Mouse (Mus musculus) kidney, adult 9 months (tissue): ENCODE results near the gene Arl2bp.

Experiments used
- DNase-seq: peaks from one replicate; pipeline ENCODE4 v3.0.0; 2022

Gene Arl2bp

DNA sequence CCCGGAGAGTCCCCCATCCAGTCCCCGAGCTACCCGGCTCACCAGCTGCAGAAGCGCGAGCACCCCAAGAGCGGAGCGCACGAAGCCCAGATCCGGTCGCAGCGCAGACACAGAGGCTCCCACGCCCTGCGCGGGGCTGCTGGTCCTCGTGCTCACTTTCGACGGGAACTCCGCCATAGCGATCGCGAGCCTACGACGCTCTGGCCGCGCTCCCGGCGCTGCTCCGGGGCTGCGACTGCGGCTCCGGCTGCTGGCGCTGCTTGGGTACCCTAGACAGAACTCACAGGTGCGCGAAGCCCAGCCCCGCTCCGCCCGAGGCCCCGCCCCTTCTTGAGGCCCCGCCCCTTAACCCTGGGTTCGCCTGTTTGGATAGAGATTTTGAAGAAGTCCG is 29.6 kb downstream of the Arl2bp start, which contains the start of gene Pllp:
TSS of gene Pllp (minus strand) at position 285 of the 391 bp plus-strand sequence.
- peak; percentile 63 for DNase-seq

DNA sequence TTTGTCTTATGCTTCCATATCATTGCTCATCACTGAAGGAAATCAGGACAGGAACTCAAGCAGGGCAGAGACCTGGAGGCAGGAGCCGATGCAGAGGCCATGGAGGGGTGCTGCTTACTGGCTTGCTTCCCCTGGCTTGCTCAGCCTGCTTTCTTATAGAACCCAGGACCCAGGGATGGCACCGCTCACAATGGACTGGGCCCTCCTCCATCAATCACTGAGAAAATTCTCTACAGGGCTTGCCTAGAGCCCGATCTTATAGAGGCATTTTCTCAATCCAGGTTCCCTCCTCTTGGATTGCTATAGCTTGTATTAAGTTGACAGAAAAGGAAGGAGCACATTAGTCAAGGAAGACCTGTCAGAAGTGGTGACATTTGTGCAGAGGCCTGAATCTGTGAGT is 30.2 kb downstream of the Arl2bp start:
- DNase-seq = no peak

DNA sequence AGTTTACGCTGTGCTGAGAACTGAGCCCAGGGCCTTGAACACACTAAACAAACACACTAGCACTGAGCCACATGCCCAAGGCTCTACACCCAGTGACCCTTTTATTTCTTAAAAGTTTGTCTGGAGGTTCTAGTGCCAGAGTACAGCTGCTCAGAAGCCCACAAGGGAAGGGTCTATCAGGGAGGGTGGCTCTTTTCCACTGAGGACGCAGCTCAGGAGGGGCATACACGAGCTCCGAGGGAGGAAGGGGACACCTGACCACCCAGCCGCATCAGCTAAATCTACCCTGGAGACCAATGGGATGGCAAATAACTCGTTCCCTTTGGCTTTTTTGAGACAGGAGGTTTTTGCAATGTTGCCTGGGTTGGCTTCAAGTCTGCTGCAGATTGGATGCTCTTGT is 31.6 kb downstream of the Arl2bp start:
- DNase-seq = no peak

DNA sequence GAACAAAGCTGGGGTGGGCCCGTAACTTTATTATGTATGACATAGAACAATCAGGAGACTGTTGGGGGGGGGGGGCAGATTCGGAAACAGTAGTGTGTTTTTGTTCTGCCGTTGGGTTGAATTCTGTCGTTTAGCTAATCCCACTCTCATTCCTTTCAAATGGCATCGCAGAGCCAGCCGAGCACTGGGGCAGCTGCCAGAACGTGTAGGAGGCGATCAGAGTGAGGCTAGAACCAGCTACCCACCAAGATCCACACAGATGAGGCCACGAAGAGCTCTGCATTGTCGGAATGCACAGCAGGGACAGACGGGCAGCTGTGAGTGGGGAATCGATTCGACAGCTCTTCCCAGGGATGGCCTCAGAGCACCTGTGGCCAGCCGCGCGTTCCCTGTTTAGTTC is 33.0 kb downstream of the Arl2bp start:
- DNase-seq = no peak

DNA sequence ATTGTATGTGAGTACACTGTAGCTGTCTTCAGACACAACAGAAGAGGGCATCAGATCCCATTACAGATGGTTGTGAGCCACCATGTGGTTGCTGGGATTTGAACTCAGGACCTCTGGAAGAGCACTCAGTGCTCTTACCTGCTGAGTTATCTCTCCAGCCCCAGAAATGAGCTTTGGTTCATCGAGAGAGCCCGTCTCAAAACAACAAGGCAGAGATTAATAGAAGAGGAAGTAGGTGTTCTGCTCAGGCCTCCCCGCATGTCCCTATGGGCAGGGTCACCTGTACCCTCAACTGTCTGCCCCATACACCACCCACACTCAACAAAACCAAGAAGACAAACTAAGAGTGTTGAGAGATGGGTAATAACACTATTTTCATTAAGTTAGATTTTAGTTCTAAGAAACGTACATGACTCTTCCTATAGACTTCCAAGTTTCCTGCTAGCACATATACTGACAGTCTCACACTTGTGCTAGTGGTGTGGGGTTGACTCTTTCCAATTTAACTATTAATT is 34.1 kb downstream of the Arl2bp start:
- no peak for DNase-seq

DNA sequence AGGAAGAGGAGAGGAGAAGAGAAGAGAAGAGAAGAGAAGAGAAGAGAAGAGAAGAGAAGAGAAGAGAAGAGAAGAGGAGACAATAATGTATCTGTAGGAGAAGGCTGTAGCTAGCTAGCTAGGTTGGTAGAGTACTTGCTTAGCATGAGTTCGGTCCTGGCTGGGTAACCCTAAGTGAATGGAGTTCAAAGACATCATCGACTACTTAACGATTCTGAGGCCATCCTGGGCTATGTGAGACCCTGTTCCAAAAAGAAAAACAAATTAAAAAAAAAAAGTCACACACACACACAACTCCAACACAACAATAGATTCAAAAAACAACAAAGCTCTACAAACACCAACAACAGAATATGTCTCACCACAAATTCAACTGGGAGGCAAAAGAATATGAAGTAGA is 35.8 kb downstream of the Arl2bp start:
- no peak for DNase-seq

DNA sequence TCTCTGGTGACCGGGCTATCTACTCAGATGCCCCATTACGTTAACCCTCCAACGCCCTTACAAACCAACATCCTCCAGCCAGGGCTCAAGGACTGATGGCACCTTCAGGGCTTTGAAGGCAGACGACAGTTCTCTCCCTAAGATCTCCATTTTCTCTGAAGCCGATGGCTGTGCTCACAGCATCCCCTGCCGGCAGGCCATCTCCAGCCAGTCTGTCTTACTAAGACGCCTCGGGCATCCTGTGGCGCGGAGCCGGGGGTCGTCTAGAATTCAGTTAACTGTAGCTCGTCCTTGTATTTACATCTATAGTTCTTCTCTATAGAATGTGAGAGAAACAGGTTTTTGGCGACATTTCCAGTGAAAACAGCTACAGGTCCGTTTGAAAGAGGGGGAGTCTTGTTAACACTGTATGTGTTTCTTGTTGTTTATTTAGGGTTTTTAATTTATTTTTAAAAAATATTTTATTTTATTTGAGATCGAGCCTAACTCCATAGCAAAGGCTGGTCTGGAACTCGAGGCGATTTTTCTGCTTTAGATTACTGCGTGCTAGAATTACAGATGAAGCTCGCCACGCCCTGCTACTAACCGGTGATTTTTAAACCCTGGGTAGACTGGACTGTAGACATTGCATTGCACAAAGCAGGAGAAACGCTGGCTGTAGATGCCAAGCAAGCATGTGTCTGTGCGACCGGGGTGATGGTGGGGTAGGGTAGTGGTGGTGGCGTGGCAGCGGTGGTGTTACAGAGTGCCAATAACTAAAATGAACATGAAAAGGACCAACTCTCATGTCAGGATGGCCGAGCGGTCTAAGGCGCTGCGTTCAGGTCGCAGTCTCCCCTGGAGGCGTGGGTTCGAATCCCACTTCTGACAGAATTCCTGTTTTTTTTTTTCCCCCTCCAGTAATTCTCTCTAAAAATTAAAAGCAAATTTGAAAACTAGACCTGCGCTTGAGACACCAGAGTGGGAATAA is 36.7 kb downstream of the Arl2bp start:
- peak; percentile 89 for DNase-seq

DNA sequence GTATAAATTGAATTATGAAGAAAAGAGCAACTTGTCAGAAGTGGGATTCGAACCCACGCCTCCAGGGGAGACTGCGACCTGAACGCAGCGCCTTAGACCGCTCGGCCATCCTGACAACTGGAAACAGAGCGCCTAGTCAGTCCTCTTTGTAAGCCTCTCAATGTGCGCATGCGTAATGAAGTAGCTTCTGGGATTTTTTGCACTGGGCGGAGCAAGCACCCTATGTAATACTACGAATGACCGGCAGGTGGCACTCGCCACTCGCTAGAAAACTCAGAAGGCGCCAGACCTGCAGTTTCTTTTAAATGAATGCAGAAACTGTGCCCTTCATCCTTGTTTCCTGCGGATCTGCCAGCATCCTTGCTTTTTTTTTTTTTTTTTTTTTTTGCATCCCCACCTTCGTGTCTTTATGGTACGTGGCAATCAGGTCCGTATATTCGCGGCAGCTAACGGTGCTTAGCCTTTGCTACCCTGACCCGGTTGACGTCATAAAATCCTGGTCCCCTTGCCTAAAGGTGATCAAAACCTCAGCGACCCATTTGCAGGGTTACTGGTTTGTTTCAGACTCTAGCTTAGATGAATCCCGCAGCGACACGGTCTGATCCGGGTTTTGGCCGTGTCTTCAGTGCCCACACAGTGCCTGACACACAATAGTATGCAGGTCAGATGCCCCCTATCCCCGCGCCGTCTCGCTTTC is 37.7 kb downstream of the Arl2bp start:
- peak; percentile 98 for DNase-seq

DNA sequence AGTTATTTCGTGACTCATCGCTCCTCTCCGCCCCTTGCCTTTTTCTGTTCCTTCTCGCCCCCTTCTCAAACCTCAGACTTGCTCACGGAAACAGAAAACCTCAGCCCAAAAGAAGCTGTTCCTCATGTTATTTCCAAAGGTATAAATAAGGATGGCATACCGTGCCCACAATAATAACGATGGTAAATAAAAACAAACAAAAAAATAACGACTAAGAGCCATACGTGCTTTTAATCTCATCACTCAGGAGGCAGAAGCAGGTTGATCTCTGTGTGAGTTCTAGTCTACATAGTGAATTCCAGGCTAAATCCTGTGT is 38.2 kb downstream of the Arl2bp start:
- DNase-seq = no peak

DNA sequence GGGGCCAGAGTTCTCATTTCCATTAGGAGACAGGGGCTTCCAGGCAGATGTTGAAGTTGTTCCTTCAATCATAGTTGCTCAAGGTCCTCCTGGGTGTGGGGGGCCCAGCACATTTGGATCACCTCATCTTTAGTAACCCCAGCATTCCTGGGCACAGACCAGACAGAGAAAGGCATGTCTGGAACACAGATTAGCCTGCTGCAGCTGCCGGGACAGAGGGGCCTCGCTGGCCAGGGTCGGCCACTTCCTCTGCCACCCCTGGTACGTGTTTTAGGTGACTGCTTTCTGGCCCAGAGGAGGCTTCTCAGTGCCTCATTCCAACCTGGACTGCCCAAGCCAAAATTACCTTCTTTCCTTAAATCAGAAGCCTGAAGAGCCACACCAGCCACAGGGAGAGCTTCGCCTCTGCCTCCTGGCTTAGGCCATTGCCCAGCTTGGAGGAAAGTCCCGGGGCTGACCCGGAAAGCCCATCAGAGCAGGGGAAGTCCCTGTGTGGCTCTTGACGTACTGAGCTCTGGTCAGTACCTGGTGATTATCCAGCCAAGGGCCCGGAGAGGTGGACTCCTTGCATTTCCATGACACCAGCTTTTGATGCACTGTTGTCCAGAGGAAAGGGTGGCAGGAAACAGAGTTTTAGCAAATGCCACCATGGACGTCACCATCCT is 39.3 kb downstream of the Arl2bp start:
- no peak for DNase-seq

DNA sequence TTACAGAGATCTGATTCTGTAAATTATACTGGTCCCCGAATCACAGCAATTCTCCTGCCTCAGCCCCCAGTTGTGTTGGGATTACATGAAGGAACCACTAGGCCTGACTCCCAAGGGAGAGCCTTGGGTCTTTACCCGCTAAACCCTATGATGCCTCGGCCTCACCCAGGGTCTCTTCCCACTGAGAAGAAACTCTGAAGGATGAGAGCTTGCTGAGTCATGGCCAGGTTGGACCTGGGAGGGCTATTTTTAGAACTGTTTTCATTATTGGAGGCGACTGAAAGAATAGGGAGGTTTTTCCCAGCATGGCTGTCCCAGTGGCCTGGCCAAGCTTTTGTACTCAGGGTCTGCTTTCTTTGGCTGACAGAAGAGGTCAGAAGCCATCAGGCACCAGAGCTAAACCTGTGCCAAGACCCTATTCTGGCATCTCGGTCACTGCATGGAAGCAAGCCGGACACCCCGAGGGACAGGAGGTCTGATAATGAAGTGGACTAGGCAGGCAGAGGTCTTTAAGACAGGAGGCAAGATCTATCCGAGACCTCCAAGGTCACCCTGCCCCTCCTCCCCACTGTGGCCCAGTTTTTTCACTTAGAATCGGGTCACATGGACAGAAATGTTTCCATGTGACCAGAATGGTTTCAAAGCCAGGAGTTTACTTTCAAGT is 40.5 kb downstream of the Arl2bp start:
- peak; percentile 62 for DNase-seq

DNA sequence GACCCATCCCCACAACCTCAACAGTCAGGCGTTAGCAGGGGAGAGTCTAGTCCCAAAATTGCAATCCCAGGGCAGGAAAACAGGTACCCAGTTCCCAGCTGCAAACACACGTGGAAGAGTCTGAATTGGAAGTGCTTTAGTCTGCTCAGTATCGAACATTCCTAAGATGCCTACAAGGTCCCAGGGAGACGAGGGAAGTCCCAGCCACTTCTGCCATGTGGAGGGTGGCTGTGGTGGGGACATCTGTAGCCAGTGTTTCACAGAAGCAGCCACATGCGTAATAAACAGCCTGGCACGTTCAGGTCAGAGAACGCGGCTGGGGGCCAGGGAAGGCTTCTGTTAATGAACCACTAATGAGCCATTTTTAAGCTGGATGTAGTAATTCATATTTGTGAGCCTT is 43.9 kb downstream of the Arl2bp start:
- no peak for DNase-seq

DNA sequence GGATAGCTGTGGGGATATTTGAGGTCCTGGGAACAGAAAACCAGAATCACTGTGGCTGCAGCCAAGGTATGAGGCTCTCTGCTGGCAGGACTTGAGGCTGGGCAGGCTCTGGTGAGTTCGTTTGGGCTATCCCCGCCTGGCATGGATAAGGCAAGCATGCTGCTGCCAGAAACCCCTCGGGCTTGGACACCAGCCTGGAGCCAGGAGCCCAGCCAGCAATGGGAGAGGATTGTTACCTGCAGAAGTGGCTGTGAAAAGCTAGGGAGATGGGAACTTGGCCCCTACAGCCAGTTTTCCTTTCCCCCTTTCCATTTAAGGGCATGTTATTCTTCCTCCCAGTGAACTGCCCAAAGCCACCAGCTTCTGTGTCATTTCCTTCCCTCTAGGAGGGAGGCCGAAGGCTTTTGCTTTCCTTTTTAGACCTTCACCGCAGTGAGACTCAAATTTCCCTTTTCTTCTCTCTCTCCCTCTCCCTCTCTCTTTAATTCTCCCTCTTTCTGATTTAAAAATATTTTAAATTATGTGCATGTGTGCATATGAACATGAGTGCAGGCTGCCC is 44.8 kb downstream of the Arl2bp start:
- peak; percentile 55 for DNase-seq

DNA sequence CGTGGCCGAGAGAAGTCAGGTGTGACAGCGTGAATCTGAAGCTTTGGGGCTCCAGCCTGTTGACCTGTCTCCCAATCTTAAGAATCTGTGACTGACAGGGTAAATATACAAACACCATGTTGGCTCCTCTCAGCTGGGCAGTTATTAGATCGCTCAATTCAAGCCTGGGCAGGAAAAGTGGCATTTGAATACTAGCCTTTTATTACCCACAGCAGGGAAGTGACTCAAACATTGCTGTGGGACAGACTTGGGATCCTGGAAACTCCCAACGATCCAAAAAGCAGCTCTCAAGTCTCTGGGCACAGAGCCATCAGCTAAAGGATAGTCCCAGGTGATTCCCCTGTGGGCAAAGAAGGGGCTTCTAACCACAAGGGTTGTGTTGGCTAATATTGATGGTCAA is 48.2 kb downstream of the Arl2bp start:
- peak; percentile 22 for DNase-seq

DNA sequence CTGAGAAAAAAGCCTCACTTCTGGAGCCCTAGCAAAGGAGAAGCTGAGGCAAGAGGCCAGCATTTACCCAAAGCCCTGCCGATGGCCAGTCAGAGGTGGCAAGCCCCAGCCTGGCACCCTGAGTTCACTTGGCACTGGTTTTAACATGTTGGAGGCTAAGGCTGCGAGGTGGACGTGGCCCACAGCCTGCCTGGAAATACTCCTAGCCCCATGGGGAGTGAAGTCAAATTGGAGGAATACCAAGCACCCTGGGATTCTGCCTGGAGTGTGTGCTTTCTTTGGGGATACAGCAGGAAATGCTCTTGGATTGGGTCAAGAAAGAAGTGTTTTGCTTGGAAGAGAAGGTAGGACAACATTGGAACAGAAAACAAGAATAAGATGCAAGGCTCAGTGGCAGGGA is 49.5 kb downstream of the Arl2bp start:
- peak; percentile 39 for DNase-seq

DNA sequence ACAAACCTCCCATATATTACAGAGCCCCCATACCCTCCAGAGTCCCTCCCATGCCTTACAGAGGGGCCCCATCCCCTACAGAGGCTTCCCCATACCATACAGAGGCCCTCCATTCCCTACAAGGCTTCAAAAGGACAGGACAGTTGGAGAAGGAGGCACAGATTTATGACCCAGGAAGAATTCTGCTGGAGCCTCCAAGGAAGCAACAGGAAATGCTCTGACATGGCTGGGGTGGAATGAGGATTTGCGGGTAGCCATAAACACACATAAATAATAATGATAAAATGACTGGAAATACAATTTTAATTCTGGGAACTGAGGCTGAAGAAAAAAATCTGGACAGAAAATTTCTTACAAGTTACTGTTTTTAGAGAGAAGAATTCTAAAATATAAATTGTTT is 50.4 kb downstream of the Arl2bp start:
- peak; percentile 35 for DNase-seq
